Mouse (Mus musculus) heart, postnatal 14 days (tissue): Measurements from ENCODE around the gene Wasf2. TPM values are rescaled to one million over a fixed set of nuclear protein-coding genes. Genes with fewer than 3 reads are reported as not detected.

Experiments used
- DNase-seq, 2 experiments: peaks; one replicate each; pipeline ENCODE4 v3.0.0; 2021 to 2022
- intact Hi-C: fragments of 180-260 bp; cut with DNase I; formaldehyde crosslinking; loops from one replicate; pipeline ENCODE4 v1.15.1; 2025
- total RNA-seq, 2 experiments: library from RNA; stranded (reverse); gene quantifications; 2 replicates each; pipeline ENCODE4 v1.2.3; 2021

Wasf2 gene
- total RNA-seq, 2 experiments from 2014 or later = 133 to 135 TPM

DNA sequence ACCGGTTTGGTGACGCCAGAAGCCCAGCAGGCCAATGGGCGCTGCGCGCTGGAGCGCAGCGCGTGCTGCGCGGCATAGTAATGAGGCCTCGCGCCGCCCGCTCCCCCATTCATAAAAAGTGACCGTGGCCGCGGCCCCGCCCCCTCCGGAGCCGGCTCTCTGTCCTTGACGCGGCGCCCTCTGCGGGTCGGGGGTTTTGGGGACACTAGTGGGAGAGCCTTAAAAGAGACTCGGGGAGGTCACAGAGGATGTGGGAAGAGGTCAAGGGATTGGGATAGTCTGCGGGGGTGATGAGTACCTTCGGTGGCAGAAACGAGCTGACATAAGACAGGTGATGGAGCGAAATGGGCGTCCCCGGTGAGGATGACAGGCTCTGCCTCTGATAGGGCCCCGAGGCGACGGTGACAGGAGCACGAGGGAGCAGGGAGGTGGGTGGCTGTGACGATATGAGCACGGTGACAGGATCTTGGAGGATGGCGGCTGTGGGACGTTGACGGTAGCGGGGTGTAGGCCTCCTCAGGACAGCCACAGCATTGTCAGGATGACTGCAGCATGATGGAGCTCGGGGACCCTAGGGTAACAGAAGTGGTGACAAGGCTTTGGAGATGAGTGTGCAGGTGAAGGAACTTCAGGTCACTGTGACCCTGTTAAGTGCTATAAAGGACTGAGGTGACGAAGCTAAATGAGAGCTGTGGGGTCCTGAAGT lies 82.4 kb downstream of the Wasf2 start:
- DNase-seq = peak; percentile 86 to 87
- intact Hi-C loops = loop anchor here (5.0 kb wide), 2 partner anchors 40 to 265 kb away; no protein-coding TSS in a partner anchor

GRCm38 (mm10) chr4:133213268-133213590 lies 82.9 kb downstream of the Wasf2 start:
- intact Hi-C loops = loop anchor here (5.0 kb wide), 2 partner anchors 39 to 266 kb away; no protein-coding TSS in a partner anchor
- DNase-seq = no peak

GRCm38 (mm10) chr4:133213661-133214060 lies 83.4 kb downstream of the Wasf2 start:
- intact Hi-C loops = loop anchor here (5.0 kb wide), 2 partner anchors 39 to 266 kb away; no protein-coding TSS in a partner anchor
- no peak for DNase-seq

GRCm38 (mm10) chr4:133217641-133218040 lies 87.3 kb downstream of the Wasf2 start:
- intact Hi-C loops = loop anchor here (1.0 kb wide), 1 partner anchor 80 kb away; no protein-coding TSS in a partner anchor
- peak; percentile 65 to 77 for DNase-seq

GRCm38 (mm10) chr4:133218745-133219144 lies 88.4 kb downstream of the Wasf2 start:
- no peak for DNase-seq
- intact Hi-C loops = no loop called here

DNA sequence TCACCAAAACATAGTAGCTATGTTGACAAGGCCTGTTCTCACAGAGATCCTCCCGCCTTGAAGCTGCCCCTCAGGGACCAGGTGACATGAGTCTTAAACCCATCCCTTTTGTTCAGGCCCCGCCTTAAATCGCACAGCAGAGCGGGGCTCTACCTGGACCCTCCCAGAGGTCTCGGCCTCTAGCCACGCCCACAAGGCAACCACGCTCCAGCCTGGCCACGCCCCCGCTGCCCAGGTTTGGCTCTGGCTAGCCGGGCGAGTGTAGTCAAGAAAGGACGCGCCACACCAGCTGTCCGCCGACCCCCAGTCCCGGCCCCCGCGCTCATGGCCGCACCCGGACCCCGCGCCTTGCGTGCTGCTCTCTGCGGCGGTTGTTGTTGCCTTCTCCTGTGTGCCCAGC lies 90.4 kb downstream of the Wasf2 start:
- intact Hi-C loops = no loop called here
- no peak for DNase-seq

DNA sequence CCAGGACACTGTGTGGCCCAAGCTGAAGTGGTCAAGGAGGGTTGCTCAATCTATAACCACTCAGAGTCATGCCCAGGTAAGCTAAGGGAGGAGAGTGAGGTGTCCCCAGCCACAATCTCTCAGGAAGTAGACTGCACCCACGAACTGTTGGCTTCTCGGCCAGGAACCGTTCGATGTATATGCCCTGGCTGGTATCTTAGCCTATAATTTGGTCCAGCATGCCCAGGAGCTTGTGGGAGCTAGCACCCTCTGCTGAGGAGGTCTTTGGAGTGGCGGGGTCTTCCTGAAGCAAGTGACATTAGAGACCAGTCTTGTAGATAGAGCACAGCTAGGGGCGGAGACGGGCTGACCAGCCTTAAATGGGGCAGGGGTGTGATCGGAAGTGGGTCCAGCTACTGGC lies 91.4 kb downstream of the Wasf2 start:
- DNase-seq = no peak
- intact Hi-C loops = no loop called here

DNA sequence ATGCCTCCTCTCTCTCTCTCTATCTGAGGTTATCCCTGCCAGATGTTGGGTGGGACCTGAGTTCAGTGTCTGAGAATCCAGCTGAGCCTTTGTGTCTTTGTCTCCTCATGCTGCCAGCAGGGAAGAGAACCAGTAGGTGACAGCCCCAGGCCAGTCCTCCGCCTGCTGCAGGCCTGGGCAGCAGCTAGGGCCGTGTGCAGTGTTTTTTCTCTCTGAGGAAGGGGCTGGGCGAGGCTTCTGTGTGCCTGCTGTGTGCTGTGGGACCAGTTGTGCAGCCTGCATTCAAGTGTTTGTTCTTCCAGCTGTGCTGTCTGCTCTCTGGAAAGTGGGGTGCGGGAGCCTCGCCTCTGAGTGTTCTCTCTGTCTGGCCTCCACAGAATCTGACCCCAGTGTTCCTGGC lies 93.6 kb downstream of the Wasf2 start:
- intact Hi-C loops = no loop called here
- DNase-seq = no peak

- peak; percentile 48 to 58 for DNase-seq
- intact Hi-C loops = no loop called here
These were observed 95.8 kb downstream of the Wasf2 start for GRCm38 (mm10) chr4:133226073-133226472.

DNA sequence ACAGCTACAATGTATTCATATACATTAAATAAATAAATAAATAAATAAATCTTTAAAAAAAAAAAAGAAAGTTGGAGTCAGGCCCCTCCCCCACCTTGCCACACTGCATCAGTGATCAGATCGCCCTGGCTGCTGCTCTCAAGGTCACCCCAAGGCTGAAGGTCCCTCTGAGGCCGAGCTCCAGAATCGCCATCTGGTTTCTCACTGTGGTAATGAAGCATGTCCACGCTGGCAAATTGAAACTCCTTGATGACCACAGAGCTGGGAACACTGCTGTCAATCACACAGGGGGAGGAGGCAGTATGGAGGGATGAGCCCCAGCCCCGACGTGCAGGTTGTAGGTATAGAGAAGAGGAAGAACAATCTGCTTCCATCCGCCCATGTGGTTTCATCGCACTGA lies 97.3 kb downstream of the Wasf2 start:
- no peak for DNase-seq
- intact Hi-C loops = no loop called here

- intact Hi-C loops = no loop called here
- DNase-seq = no peak
These were observed 99.3 kb downstream of the Wasf2 start for GRCm38 (mm10) chr4:133229582-133229981.

- DNase-seq = no peak
- intact Hi-C loops = loop anchor here (5.0 kb wide), 1 partner anchor 64 kb away; no protein-coding TSS in a partner anchor
These were observed 103.1 kb downstream of the Wasf2 start for GRCm38 (mm10) chr4:133233285-133233976.

DNA sequence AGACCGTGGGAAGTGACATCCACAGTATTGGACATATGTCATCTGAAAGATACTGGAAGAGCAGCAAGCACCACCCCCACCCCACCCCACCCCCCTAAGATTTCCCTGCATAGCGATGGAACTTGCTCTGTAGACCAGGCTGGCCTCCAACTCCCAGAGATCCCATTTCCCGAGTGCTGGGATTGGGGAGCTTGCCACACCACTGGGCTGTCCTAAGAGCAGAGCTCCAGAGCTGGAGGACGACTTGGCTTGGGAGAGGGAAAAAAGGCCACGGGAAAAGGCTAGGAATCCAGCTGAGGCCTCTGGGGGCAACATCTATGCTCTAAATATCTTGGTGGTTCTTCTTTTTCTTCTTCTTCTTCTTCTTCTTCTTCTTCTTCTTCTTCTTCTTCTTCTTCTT lies 104.5 kb downstream of the Wasf2 start:
- DNase-seq = no peak
- intact Hi-C loops = loop anchor here (1.0 to 5.0 kb wide), 2 partner anchors 16 to 63 kb away; no protein-coding TSS in a partner anchor

DNA sequence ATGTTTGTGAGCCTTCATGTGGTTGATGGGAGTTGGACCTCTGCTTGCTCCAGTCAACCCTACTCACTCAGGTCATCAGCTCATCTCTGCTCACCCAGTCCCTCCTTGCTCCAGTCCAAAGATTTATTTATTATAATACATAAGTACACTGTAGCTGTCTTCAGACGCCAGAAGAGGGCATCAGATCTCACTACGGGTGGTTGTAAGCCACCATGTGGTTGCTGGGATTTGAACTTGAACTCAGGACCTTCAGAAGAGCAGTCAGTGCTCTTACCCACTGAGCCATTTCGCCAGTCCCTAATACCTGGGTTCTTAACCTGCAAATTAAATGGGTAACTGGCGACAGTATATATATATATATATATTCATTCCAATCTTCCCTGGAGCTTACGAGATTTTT lies 105.1 kb downstream of the Wasf2 start:
- intact Hi-C loops = no loop called here
- no peak for DNase-seq

GRCm38 (mm10) chr4:133237911-133238310 lies 107.6 kb downstream of the Wasf2 start:
- DNase-seq = no peak
- intact Hi-C loops = no loop called here

- peak; percentile 79 to 92 for DNase-seq
- intact Hi-C loops = no loop called here
These were observed 110.2 kb downstream of the Wasf2 start, which contains the start of gene Map3k6 for GRCm38 (mm10) chr4:133240490-133240921. Gene Map3k6 (plus strand): TSS chr4:133240818.

DNA sequence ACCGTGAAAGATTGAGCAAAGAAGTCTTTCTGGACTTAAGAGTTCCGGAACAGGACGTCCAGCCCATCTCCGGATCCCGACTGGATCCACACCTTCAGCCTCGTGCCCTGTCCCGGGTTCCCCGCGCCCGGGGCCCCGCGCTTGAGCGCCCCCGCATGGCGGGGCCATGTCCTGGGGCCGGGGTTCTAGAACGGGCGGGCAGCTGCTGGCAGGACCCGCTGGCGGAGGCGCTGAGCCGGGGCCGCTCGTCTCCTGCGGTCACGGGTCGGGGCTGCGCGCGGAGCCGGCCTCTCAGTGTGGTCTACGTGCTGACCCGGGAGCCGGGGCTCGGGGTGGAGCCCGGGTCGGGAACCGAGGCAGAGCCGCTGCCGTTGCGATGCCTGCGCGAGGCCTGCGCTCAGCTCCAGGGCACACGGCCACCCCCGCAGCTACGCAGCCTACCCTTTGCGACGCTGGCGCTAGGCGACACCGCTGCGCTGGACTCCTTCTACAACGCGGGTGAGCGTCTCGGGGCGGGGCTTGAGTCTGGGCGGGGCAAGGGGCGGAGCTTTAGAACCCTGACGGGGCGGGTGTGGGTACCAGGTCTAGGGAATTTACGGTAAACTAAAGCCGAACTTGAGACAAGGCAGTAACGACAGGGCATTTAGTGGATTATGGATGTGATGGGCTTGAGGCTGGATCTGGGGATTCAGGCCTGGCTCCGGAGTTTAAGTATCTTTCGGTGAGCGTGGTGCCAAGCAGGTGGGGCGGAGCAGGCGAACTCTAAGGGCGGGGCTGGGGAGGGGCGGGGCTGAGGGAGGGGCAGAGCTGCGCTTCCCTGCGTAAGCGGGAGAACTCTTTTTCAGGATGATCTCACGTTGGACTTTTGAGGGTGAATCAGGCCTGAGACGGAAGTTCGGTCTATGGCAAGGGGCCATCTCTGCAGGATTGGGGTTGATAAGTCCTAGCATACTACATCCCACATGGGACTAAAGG lies 110.9 kb downstream of the Wasf2 start:
- peak; percentile 92 to 93 for DNase-seq
- intact Hi-C loops = no loop called here

- no peak for DNase-seq
- intact Hi-C loops = no loop called here
These were observed 111.6 kb downstream of the Wasf2 start for GRCm38 (mm10) chr4:133241910-133242309.

- intact Hi-C loops = no loop called here
- DNase-seq = no peak
These were observed 112.4 kb downstream of the Wasf2 start for GRCm38 (mm10) chr4:133242710-133243109.

- DNase-seq = no peak
- intact Hi-C loops = no loop called here
These were observed 113.2 kb downstream of the Wasf2 start for GRCm38 (mm10) chr4:133243538-133243937.

DNA sequence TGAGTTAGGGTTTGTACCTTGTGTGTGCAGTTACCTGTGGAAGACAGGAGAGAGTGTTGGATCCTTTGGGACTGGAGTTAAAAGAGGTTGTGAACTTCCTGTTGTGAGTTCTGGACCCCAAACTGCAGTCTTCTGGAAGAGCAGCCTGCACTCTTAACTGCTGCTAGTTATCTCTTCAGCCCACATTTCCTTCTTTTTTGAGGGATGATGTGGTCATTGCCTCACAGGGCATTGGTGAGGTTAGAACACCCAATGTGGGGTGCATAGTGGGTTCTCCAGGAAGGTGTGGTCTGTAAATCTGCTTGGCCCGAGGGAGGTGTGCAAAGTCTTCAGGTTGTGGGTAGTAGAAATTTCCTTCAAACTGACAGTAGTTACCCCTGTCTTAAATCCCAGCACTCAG lies 114.0 kb downstream of the Wasf2 start:
- intact Hi-C loops = no loop called here
- DNase-seq = no peak
